Mouse (Mus musculus) brain, embryonic 18.5 days (tissue): ENCODE results near the gene Rnf225.
A peak's percentile ranks its signal among the peaks of the same experiment; 100 is the strongest.
"Not testable (repeated sequence)": the region's sequence is repeated elsewhere in the genome, so short reads cannot be mapped to it uniquely, and the experiment has no call there.

ENCODE experiments used
- DNase-seq: peaks from one replicate; pipeline ENCODE4 v3.0.0-alpha.2; 2012; ENCODE audit warnings: low read depth, low spot score

Gene Rnf225

DNA sequence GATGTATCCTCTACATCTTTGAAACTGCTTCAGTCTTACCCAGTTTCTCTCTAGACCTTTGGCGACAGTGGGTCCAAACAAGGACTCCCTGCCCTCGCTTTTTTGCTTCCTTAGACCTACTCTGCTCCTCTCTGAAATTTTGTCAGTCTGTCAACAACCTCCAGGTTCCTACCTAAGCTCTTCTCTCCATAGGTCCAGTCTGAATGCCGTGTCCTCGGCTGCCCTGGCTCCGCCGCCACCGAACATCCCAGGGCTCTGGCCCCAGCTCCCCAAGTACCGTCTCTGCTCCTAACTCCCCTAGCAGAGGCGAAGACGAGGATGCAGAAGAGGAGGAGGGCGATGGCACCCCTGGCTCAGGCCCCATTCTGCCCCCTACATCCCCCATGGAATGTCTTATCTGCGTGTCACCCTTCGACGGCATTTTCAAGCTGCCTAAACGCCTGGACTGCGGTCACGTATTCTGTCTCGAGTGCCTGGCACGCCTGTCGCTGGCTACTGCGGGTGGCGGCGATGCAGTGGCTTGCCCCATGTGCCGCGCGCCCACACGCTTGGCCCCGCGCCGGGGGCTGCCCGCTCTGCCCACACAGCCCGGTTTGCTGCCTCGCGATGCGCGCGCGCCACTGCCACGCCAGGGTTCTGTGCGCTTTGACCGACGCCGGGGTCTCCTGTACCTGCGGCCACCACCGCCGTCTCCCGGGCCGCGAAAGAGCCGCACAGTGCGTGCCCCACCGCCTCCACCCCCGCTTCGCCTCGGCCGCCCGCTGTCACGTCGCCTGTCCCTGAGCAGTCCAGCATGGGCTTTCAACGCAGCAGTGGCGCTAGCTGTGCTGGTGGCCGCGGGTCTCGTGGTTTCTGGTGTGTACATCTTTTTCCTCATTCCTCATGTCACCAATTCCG is 725 bp downstream of the Rnf225 start:
- DNase-seq, result no peak

DNA sequence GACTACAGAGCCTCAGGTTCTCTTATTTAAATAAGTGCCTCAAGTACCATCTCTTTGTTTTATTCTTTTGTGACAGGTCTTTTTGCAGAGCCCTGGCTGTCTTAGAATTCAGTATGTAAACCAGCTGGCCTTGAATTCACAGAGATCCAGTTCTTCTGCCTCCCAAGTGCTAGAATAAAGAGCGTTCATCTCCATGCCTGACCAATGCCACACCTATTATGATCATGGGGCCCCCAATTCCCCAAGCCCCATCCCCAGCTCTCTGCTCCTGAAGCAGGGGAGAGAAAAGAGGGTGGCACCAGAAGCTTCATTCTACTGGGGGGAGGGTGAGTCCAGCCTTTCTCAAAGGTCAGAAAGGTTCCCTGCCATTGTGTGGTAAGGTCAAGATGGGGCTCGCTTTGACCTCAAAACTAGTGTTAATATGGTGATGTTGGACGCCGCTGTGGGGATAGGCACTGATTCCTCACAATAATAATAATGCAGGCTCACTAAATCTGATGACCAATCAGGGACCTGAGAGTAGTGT is 6.5 kb downstream of the Rnf225 start:
- no peak for DNase-seq

- no peak for DNase-seq
Measured at GRCm38 (mm10) chr7:12934808-12935207, 7.6 kb downstream of the Rnf225 start.

DNA sequence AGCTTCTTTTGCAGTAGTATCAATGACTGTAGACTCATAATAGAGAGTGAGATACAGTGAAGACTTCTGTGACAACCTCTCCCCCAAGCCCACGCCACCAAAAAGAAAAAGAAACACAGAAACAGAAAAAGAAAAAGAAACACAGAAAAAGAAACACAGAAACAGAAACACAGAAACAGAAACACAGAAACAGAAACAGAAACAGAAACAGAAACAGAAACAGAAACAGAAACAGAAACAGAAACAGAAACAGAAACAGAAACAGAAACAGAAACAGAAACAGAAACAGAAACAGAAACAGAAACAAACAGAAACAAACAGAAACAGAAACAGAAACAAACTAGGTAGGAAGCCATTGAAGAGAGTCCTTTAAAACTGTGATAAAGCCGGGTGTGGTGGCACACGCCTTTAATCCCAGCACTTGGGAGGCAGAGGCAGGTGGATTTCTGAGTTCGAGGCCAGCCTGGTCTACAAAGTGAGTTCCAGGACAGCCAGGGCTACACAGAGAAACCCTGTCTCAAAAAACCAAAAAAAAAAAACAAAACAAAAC is 10.1 kb downstream of the Rnf225 start:
- DNase-seq, result not testable (repeated sequence)

- no peak for DNase-seq
Measured at GRCm38 (mm10) chr7:12940599-12940998, 13.4 kb downstream of the Rnf225 start.

GRCm38 (mm10) chr7:12943488-12943887 is 16.3 kb downstream of the Rnf225 start:
- DNase-seq, result no peak

DNA sequence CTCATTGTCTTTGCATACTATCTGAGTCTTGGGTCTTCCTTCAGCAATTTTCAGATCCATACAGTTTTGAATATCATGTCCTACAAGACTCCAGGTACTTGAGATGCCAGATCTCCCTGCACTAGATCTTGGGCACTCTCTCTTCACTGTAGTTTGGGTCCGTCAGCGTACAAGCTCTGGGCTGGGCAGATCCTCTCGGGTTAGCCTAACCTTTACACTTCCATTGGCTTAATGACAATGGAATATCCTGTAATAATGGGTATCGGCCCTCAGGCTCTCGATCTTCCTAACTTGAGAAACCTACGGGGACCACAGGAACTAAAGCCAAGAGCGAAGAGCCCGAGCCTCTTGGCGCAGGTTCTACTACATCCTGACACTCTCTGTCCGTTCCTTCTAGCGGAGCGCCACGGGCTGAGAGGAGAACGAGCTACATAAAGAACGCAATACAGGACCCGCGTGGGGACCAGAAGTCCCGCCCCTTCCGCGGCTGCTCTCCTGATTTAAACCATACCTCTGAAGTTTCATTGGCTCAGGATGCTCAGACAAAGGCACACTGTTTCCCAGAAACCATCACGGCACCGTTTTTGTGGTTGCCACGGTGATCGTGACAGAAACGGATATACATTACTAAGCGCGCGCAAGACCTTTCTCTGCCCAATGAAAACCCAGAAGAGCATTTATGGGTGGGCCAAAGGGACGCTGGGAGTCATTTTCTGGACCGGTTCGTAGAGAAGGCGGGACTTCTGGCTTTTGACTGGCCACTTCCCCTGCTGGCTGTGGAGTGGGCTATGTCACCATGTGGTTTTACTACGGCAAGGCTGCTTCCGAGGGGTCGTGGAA is 22.0 kb downstream of the Rnf225 start:
- DNase-seq, result peak; percentile 98

- no peak for DNase-seq
Measured at GRCm38 (mm10) chr7:12949872-12950229, 22.6 kb downstream of the Rnf225 start.

- DNase-seq, result no peak
Measured at GRCm38 (mm10) chr7:12954896-12955295, 27.7 kb downstream of the Rnf225 start.

GRCm38 (mm10) chr7:12957511-12957910 is 30.3 kb downstream of the Rnf225 start:
- DNase-seq, result no peak

- DNase-seq, result no peak
Measured at GRCm38 (mm10) chr7:12958948-12959347, 31.7 kb downstream of the Rnf225 start.

GRCm38 (mm10) chr7:12959718-12960117 is 32.5 kb downstream of the Rnf225 start:
- DNase-seq, result no peak

DNA sequence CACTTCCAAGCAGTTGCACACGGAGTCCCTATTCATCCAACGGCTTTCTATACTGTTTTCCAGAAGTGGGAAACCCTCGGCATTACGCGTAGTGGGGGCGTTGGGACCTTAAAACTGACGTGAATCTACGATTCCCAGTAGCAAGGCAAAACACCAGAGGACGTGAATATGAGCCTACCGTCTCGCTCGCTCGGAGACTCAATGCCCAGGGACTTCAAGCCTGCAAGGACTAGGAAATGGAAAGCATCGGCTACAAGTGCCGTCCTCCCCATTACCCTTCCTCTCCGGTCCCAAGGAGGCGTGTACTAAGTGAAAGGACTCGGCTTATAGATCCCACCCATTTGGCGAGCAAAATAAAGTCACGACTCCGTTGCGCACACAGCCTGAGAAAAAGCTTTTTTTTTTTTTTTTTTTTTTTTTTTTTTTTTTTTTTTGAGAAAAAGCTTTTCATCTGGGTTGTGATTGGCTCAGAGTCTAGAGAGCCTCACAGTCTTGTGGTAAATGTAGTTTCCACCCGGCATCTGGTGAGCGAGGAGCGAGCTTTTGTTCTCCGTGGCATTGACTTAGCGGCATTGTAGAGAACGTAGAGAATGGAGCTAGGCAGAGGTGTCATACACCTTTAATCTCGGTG is 34.4 kb downstream of the Rnf225 start:
- DNase-seq, result peak; percentile 83

DNA sequence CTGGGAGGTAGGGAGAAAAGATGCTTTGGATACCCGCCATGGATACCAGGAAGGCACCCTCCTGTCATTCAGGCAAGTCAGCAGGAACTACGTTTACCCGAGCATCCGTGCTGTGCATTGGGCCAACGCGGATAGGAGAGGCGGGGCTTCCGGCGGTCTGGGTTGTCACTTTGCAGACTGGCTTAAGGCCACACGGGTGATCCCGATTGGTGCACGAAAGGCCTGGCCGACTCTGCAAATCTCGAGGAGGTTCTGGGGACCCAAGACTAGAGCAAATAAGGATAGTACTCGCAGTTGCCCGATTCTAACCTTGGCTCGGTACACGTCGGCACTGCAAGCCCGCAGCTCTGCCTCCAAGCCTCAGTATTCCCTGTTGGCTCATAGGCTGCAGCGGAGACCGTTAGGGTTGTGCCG is 38.5 kb downstream of the Rnf225 start, which contains the start of gene Zfp324:
TSS of gene Zfp324 (plus strand) at position 161 of the 414 bp plus-strand sequence.
- DNase-seq, result peak; percentile 82

GRCm38 (mm10) chr7:12966104-12966845 is 39.1 kb downstream of the Rnf225 start:
- DNase-seq, result no peak

GRCm38 (mm10) chr7:12970906-12971305 is 43.7 kb downstream of the Rnf225 start:
- DNase-seq, result no peak

DNA sequence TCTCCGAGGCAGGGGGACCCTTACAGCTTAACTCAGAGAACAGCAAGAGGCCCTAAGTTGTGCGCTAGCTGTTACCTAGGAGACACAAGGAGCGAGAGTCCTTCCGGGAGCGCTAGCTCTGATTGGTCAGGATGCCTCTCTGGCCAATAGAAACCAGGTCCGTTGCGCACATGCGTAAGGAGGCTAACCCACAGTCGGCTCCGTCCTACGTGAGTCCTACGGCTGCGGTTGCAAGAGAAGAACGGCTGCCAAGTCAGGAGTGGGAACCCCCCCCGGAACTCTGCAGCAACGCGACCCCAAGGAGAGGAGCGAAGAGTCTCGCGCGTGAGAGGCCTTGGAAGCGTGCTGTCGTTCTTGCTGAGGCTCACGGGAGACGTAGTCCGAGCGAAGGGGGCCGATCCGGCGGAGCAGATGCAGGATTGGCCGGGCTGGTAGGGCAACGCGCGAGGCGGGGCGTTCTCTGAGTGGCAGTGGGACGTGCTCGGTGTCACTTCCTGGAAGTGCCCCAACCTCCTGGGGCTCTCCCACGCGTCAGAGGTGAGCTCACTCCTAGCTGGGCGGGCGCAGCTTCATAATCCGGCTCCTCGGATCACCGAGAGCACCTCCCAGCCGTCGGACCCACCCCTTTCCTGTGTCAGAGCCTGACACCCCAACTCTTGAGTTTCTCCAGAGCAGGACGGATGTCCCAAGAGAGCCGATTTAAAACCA is 50.6 kb downstream of the Rnf225 start, which contains the start of gene Zfp446:
TSS of gene Zfp446 (plus strand) at position 167 of the 708 bp plus-strand sequence.
- peak; percentile 97 for DNase-seq

DNA sequence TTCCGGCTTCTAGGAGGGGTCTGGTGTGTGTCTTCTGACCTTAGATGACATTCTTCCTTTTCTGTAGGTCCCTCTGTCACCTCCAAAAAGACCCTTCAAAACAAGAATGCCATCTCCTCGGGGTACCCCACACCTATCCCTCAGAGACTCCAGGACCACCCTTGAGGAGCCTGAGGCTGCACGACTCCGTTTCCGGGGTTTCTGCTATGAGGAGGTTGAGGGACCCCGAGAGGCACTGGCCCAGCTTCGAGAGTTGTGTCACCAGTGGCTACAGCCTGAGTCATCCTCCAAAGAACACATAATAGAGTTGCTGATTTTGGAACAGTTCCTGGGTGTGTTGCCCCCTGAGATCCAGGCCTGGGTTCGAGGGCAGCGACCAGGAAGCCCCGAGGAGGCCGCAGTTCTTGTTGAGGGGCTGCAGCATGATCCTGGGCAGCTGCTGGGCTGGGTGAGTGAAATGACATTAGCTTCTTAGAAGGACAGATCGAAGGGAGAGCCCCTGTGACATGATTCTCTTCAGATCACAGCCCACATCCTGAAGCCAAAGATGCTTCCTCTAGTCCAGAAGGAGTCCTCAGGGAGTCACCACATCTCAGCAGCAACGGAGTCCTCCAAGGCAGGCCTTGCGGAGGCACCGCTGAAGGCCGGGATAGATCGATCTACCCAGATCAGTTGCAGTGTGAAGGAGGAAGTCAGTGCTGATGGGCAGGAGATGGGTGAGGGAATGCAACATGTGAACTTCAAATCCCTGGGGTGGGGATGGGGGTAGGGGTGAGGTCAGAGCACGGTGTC is 51.9 kb downstream of the Rnf225 start:
- DNase-seq, result no peak

DNA sequence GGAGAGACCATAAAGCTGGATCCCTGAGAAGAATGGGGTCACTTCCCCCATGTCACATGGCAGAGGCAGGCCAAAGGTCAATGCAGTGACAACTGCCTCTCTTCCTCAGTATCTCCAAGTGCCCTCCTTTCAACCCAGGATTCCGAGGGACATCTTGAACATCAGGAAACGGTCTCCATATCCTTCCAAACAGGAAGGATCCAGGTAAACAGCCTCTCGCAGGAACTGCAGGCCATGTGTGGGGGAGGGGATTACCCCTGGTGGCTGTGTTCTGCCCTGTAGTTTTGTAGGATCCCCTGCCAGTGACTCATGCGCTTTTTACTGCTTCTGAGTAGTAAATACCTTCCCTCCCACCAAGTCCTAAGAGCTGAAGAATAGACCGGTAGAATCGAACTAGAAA is 52.6 kb downstream of the Rnf225 start:
- no peak for DNase-seq
